Mouse (Mus musculus) adrenal gland, adult 8-10 months (tissue): ENCODE data around the gene Gm43191. TPM values are rescaled to one million over a fixed set of nuclear protein-coding genes. Genes with fewer than 3 reads are reported as not detected.
"Not testable (repeated sequence)": the region's sequence is repeated elsewhere in the genome, so short reads cannot be mapped to it uniquely, and the experiment has no call there.

Source experiments
- DNase-seq: peaks from one replicate; pipeline ENCODE4 v3.0.0; 2022
- total RNA-seq, 4 experiments: library from RNA; stranded (reverse); gene quantifications; 2 replicates each; pipeline ENCODE4 v1.2.4; 2022

The Gm43191 gene
- not detected for total RNA-seq

GRCm38 (mm10) chr3:116681160-116681559, at the start of gene Gm43191:
TSS of gene Gm43191 (minus strand) at chr3:116681260.
- DNase-seq: no peak

GRCm38 (mm10) chr3:116729483-116730174, 48.6 kb upstream of the Gm43191 start:
- DNase-seq: no peak

DNA sequence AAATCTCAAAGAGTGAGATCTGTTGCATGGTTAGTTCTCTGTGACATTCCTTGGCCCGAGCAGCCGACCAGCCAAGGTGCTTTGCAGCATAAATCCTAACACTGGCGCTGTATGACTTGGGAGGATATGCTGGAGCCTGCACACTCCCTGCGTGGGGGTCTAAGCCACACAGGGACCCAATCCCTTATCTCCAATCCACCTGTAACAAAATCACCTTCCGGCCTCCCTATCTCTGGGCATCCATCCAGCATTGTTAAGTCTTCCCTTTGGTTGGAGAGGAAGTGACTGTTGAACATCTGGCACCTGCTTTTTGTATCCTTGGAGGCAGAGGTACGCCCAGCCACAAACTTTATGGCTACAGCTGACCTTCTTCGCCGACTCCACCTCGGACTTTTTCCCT, 45.7 kb upstream of the Gm43191 start:
- DNase-seq: no peak

- DNase-seq: no peak
These were observed 42.7 kb upstream of the Gm43191 start for GRCm38 (mm10) chr3:116723496-116724481.

DNA sequence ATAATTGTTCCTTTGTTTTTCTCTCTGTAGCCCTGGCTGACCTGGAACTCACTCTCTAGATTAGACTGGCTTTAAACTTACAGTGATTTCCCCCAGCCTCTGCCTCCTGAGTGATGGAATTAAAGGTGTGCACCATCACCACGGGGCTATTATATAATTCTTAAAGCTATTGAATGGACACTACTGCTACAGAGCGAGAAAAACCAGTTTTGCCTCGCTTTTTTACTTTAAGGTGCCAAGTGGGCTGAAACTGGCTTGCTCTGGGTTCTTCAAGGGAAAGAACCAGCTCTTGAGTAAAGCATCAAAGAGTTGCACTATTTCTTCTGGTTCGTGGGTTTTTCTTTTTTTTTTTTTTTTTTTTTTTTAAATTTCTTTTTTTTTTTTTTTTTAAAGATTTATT, 41.9 kb upstream of the Gm43191 start:
- no peak for DNase-seq

DNA sequence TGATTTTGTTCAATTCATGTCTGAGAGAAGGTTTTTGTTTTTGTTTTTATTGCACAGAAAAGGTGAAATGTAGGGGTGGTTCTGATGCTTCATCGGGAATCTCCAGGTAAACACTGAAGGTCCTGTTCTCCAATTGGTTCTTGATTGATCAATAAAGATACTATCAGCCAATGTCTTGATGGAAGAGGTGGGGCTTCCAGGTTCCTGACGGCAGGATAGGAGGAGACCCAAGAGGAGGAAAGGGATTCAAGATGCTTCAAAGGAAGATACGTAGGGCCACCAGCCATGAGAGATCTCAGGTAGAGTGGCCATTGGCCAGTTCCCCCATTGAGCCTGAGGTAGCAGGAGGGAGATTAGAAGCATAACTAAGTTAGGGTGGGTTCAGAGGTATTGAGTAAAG, 37.9 kb upstream of the Gm43191 start:
- no peak for DNase-seq

- no peak for DNase-seq
These were observed 32.0 kb upstream of the Gm43191 start for GRCm38 (mm10) chr3:116713031-116713430.

DNA sequence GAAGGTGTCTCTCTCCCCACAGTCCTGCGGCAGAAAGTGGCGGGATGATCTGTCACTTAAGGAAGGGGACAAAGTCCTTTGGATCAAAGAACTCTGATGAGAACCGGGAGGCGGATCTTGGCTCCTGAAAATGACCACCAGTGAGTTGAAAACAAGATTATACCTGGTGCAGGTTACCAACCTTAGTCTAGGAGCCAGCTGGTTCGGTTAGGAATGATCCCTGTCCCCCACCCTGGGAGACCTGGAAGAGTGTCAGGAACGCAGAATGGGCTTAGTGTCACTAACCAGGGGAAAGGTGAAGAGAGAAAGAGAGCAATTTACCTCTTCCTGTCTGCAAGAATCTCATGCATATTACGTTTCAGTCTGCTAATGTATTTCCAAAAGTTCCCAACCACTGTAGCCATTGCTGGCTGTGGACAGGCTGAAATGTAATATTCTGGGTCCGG, 31.4 kb upstream of the Gm43191 start, which contains the start of gene Slc35a3:
Gene Slc35a3 (minus strand): TSS at position 396 of the 446 bp plus-strand sequence.
- DNase-seq: no peak

- DNase-seq: peak; percentile 57
These were observed 30.8 kb upstream of the Gm43191 start for GRCm38 (mm10) chr3:116711624-116712435.

DNA sequence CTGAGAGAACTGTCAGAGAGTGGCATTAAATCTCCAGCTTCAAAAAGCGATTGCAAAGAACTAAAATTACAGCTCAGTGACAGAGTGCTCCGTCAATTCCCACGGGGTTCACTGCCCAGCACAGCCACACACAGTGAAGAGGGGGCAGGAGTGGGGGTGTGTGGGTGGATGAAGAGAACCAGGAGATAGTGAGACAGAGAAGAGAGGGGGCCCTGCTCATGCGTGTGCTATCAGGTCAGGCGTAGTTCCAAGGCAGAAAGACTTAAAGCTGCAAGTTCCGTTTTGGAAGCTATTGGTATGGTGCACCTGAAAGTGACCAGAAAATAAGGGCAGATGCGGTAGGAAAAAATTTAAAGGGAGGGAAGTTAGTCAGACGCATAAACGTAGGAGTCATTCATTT, 29.9 kb upstream of the Gm43191 start:
- DNase-seq: no peak

GRCm38 (mm10) chr3:116705637-116706204, 24.7 kb upstream of the Gm43191 start:
- no peak for DNase-seq

GRCm38 (mm10) chr3:116703835-116704234, 22.8 kb upstream of the Gm43191 start:
- no peak for DNase-seq

DNA sequence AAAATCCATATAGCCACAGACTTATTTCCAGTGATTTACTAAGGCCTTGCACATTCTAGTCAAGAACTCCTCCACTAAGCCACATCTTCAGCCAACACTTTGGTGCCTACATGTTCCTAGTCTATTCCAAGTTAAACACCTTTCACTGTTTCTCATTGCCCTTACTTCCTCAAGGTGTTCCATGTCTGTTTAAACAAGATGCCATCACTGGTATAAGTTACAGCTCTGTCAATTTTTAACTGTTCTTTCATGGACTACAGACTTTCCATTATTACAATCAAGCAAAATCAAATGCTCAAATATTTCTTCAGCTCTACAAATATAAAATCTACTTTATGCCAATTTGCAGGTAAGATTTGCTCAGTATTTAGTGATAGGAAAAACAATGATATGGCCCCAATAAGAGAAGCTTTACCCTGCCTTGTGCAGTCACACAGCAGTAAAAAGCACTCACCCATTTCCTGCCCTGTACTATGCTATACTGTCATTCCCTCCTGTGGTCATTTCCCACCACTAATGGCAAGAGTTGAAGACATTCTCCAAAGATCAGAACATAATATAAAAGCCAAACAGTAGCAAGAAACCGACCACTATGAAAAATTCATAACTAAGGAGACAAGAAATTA, 21.7 kb upstream of the Gm43191 start:
- no peak for DNase-seq

DNA sequence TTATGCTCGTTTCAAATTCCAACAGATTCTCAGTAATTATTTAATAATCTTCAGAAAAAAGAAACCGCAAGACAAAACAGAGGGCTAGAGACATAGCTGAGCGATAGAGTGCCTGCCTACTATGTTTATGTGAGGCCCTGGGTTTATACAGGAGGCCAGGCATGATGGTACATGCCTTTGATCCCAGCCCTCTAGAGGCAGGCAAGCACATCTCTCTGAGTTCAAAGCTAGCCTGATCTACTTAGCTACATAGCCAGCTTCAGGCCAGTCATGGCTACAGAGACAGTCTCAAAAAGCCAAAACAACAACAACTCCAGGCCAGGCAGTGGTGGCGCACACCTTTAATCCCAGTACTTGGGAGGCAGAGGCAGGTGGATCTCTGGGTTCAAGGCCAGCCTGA, 20.5 kb upstream of the Gm43191 start:
- no peak for DNase-seq

DNA sequence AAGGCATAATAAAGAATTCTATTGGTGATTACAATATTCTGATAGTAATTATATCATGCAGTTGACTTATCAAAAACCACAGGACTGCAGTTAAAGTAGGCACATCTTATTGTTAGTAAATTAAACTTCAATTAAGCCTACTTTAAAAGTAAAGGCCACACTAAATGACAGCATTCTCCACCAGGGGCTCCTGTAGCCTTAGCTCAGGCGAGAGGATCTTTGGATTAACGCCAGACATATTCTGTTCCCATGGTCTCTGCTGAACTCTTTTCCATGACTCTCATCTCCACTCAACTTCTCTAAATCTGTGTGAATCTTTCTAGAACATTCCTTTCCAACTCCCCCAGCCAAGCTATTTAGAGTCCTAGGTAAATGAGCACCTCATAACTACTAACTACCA, 17.7 kb upstream of the Gm43191 start:
- no peak for DNase-seq

DNA sequence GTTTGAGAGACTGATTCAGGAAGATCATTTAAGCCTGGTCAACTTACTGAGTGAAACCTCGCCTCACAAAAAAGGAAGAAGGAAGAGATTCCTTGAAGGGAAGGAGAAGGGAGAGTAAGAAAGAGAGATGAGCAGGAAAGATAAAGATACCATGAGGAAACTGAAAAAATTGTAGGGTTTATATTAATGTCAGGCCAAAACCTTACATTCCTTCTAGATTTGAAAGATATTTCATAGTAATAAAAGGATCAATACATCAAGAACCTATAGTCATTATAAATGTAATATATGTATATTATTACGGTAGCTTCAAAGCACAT, 14.6 kb upstream of the Gm43191 start:
- no peak for DNase-seq

DNA sequence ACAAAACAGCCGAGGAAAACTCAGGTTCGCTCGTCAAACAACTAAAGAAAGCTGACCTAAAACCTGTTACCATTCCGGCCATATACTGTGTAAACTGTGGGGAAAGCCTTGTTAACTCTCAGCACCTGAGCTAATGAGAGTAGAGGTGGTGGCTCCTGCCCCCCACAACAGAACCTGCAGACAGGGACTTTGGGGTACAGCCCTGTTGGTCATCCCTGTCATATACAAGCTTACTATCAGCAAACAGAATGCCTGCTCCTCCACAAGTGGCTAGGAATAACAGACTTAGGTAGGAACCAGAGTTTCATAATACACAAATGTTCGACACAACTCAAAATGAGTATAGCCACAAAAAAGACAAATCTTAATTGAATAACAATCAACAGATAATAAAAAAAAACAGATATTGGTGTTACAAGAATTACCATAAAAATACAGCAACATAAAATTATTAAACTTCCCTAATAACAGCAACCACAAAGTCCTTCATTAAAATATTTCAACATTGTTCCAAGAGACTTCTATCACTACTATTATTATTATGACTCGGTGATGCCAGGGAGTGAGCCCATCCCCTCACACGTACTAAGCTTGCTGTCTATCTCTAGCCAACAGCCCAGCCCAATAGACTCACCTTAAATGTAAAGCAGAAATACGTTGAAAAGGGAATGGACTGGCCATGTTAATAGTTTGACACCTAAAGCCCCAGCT, 14.1 kb upstream of the Gm43191 start:
- DNase-seq: no peak

- DNase-seq: no peak
These were observed 13.3 kb upstream of the Gm43191 start for GRCm38 (mm10) chr3:116694312-116694711.

DNA sequence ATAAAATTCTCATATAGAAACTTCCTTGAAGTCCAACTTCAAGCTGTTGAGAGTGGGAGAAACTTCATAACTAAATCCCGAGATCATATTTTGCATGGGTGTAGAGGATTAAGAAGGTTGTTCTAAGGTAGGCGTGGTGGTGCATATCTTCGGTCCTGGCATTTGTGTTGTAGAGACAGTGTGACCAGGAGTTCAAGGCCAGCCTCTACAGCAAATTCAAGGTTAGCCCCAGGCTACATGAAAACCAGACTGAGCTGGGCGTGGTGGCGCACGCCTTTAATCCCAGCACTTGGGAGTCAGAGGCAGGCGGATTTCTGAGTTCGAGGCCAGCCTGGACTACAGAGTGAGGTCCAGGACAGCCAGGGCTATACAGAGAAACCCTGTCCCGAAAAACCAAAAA, 16.8 kb downstream of the Gm43191 start:
- DNase-seq: not testable (repeated sequence)

DNA sequence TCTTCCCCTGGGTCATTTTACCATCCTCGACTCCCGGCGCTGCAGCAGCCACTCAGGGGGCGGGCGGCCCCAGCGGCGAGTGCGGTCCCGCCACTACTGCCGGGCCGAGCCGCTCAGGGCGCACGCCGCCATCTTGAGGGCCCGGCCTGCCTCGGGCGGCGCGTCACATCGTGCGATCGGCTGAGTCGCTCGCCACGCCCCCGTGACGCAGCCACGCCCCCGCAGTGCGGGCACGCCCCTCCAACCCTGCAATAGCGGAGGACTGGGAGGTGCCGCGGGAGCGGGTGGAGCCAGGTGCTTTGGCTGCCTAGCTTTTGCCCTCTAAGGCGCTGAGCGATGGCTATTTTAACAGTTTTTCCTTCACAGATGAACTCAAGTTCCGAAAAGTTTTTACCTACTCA, 18.6 kb downstream of the Gm43191 start, which contains the start of gene Mfsd14a:
Gene Mfsd14a (minus strand): TSS at position 215 of the 401 bp plus-strand sequence.
- peak; percentile 97 for DNase-seq

DNA sequence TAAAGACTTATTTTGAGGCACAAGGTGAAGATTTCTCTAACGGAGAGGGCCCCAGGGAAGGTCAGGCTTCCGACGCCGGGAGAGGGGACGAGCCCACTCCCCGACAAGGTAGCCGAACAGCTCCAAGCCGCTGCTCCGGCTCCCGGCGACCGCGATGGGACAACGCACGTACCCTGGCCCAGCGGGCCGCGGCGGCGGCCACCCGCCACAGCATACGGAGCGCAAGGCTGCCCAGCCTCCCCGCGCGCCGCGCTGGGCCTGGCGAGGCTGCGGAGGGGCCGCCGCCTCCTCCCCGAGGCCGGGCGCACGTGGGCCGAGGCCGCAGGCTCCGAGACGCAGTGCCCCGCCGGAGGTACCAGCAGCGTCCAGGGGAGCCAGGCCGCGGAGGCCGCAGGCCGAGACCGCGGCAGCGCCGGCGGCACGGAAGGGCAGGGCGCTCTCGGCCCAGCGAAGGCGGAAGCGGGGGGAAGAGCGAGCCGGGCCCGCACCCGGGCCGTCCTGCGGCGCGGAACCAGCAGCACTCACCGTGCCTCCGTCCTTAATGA, 19.1 kb downstream of the Gm43191 start:
- DNase-seq: peak; percentile 28
